Mouse (Mus musculus): ENCODE results near the gene Efhc1.

GRCm38 (mm10) chr1:21040173-21040572 is 88.7 kb downstream of the Efhc1 start:
- TF ChIP-seq CTCF (IDR thresholded peaks at IDR 0.05; ENCODE audit: low read depth) (no peak), EP300 (optimal IDR thresholded peaks at IDR 0.05) (no peak)
